Comparison of ENCODE assay signal across 16 mouse cellular contexts in the genomic region with DNA sequence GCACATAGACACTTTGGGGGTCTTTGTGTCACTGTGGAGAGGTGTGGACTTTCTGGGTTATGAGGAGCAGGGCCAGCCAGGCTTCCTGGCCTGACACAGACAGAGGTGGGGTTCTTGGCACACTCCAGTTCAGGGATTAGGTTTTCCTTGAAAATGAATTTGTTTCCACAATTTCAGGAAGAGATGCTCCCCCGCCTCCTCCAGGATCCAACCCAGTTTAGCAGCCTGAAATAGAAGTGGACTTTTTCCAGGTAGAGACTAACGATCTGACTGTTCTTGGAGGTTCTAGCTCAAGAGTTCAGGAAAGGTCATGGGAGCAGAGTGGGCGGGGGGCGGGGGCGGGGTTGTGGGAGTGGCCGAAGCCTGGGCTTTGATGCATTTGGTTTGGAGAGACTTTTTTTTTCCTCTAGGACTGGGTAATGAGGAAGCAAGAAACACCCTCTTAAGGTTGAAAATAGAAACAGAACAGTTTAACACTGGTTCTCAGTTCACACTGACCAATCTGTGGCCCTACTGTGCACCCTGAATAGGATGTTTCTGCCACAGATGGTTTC. TPM values are rescaled to one million over a fixed set of nuclear protein-coding genes. Genes with fewer than 3 reads are reported as not detected.
DNase-seq lines count a peak whose midpoint lies in the region; ATAC-seq and TF ChIP-seq lines count a peak whose summit lies in the region.
"Had no signal": no experiment of that assay in that cellular context is flagged by ENCODE, and none has a peak within 500 bp of the region (broad histone marks: within the 10 kb centered on the region; RNA-seq: fewer than 3 reads in every experiment).

No protein-coding gene starts in this region.

- peak; percentile 61 for DNase-seq in kidney, adult 18-20 months
- peak; percentile 2 for DNase-seq in A20 (ENCODE audit: low read depth, low spot score)
- DNase-seq in MEL (ENCODE audit: low read depth, low spot score): peak; percentile 7
- peak; percentile 57 to 72 for DNase-seq in kidney, adult 8-10 months
- no peak for DNase-seq in spleen, adult 18-20 months
- DNase-seq: cerebellum, postnatal 10 days; forebrain, postnatal 0 days; layer of hippocampus, postnatal 36 days; thymus, postnatal 25 days had no signal

- TF ChIP-seq RAD21 in MEL (IDR thresholded peaks at IDR 0.05; ENCODE audit: low read depth, low read length): no peak

- no peak for TF ChIP-seq EP300 in MEL (IDR thresholded peaks at IDR 0.05; ENCODE audit: low read depth in 1 of 2, low read length in 2 of 2)

- H3K4me3 ChIP-seq in kidney, embryonic 15.5 days (replicated peaks): no peak overlapping the region
- H3K4me3 ChIP-seq in MEL (ENCODE audit: control insufficient read depth in 1 of 2, insufficient read depth in 1 of 2, low read depth in 2 of 2, low read length in 2 of 2): no peak overlapping the region
- H3K4me3 ChIP-seq in forebrain, embryonic 16.5 days (replicated peaks; ENCODE audit: low read length): no peak overlapping the region
- H3K4me3 ChIP-seq: embryonic facial prominence, embryonic 15.5 days; liver, embryonic 15.5 days had no signal

- ATAC-seq in kidney, embryonic 15.5 days (replicated peaks; ENCODE audit: low FRiP score): no peak
- no peak for ATAC-seq in forebrain, embryonic 16.5 days
- ATAC-seq: forebrain, postnatal 0 days; intestine, embryonic 16.5 days had no signal

- no peaks in the 10 kb centered on the region for H3K4me1 ChIP-seq in kidney, embryonic 15.5 days
- no peaks in the 10 kb centered on the region for H3K4me1 ChIP-seq in MEL (ENCODE audit: control insufficient read depth in 1 of 2, insufficient read depth in 2 of 2, low read length in 2 of 2)
- no peaks in the 10 kb centered on the region for H3K4me1 ChIP-seq in forebrain, embryonic 16.5 days (replicated peaks; ENCODE audit: control insufficient read depth, insufficient read depth, low read length)
- H3K4me1 ChIP-seq: embryonic facial prominence, embryonic 15.5 days; liver, embryonic 15.5 days had no signal

- TF ChIP-seq CTCF in MEL (IDR thresholded peaks at IDR 0.05 in 2 of 3, conservative IDR thresholded peaks at IDR 0.05 in 1 of 3; ENCODE audit: control insufficient read depth in 1 of 3, insufficient read depth in 1 of 3, low read depth in 2 of 3, low read length in 3 of 3, poor library complexity in 1 of 3, severe bottlenecking in 1 of 3): no peak

- no peaks in the 10 kb centered on the region for H3K9me3 ChIP-seq in kidney, embryonic 15.5 days (replicated peaks)
- no peaks in the 10 kb centered on the region for H3K9me3 ChIP-seq in MEL (replicated peaks; ENCODE audit: insufficient read depth, low read length)
- H3K9me3 ChIP-seq in forebrain, embryonic 16.5 days (ENCODE audit: control insufficient read depth, low read length): no peaks in the 10 kb centered on the region
- H3K9me3 ChIP-seq: embryonic facial prominence, embryonic 15.5 days; G1E; liver, embryonic 15.5 days had no signal

- no peaks in the 10 kb centered on the region for H3K79me2 ChIP-seq in MEL (ENCODE audit: control insufficient read depth, insufficient read depth, low read length, poor library complexity)

- no peak for TF ChIP-seq POLR2A in MEL (IDR thresholded peaks at IDR 0.05; ENCODE audit: control insufficient read depth in 1 of 2, insufficient read depth in 1 of 2, low read depth in 1 of 2, low read length in 2 of 2, poor library complexity in 1 of 2)

- 28% methylated on average over 6 of the region's 6 CpGs for WGBS in kidney, embryonic 15.5 days
- 60% methylated on average over 6 of the region's 6 CpGs for WGBS in forebrain, embryonic 16.5 days

- no peak overlapping the region for H3K4me2 ChIP-seq in kidney, embryonic 15.5 days
- no peak overlapping the region for H3K4me2 ChIP-seq in forebrain, embryonic 16.5 days (ENCODE audit: low read length)
- H3K4me2 ChIP-seq: embryonic facial prominence, embryonic 15.5 days; liver, embryonic 15.5 days had no signal

- no peak overlapping the region for H3K27ac ChIP-seq in kidney, embryonic 15.5 days
- H3K27ac ChIP-seq in MEL (ENCODE audit: control insufficient read depth, low read depth, low read length): no peak overlapping the region
- no peak overlapping the region for H3K27ac ChIP-seq in forebrain, embryonic 16.5 days (ENCODE audit: low read length)
- H3K27ac ChIP-seq: embryonic facial prominence, embryonic 15.5 days; liver, embryonic 15.5 days had no signal

- no peaks in the 10 kb centered on the region for H3K27me3 ChIP-seq in kidney, embryonic 15.5 days
- H3K27me3 ChIP-seq in MEL (ENCODE audit: control insufficient read depth in 1 of 2, insufficient read depth in 2 of 2, low read length in 2 of 2): peaks cover 0 to 2% of the 10 kb centered on the region in 2 experiments; a peak in 2 of 4 replicates
- H3K27me3 ChIP-seq in forebrain, embryonic 16.5 days (replicated peaks; ENCODE audit: control insufficient read depth, insufficient read depth, low read length): no peaks in the 10 kb centered on the region
- H3K27me3 ChIP-seq: embryonic facial prominence, embryonic 15.5 days; liver, embryonic 15.5 days had no signal

- H3K9ac ChIP-seq in kidney, embryonic 15.5 days: no peak overlapping the region
- H3K9ac ChIP-seq in MEL (ENCODE audit: control insufficient read depth, low read depth, low read length, poor library complexity, severe bottlenecking): no peak overlapping the region
- no peak overlapping the region for H3K9ac ChIP-seq in forebrain, embryonic 16.5 days (replicated peaks; ENCODE audit: low read depth, low read length)
- H3K9ac ChIP-seq: embryonic facial prominence, embryonic 15.5 days; forebrain, postnatal 0 days; liver, embryonic 15.5 days had no signal

- H3K36me3 ChIP-seq in kidney, embryonic 15.5 days: no peaks in the 10 kb centered on the region
- H3K36me3 ChIP-seq in MEL (ENCODE audit: control insufficient read depth in 1 of 2, insufficient read depth in 2 of 2, low read length in 2 of 2): no peaks in the 10 kb centered on the region
- H3K36me3 ChIP-seq in forebrain, embryonic 16.5 days (ENCODE audit: control insufficient read depth, insufficient read depth): no peaks in the 10 kb centered on the region
- H3K36me3 ChIP-seq: embryonic facial prominence, embryonic 15.5 days; G1E; liver, embryonic 15.5 days had no signal

TF ChIP-seq in MEL, 35 proteins besides CTCF, POLR2A, EP300 and RAD21:
- TF ChIP-seq ZNF384 (IDR thresholded peaks at IDR 0.05; ENCODE audit: low read depth, low read length) (0 out of 2 replicates have a peak, but pooled peaks have one; percentile 36), UBTF (IDR thresholded peaks at IDR 0.05; ENCODE audit: borderline replicate concordance, insufficient read depth, low read depth, low read length) (no peak), KAT2A (conservative IDR thresholded peaks at IDR 0.05; ENCODE audit: low read depth, low read length) (no peak), MAX (IDR thresholded peaks at IDR 0.05; ENCODE audit: low read length) (no peak), ZKSCAN1 (IDR thresholded peaks at IDR 0.05; ENCODE audit: low read depth, low read length) (0 out of 2 replicates have a peak, but pooled peaks have one; percentile 27)

RNA-seq across cellular contexts. Expression of a gene that starts 10.4 kb away (rescaled TPM):
- polyA plus RNA-seq in kidney, embryonic 15.5 days (2015; fragmentation: Nextera tagmentation; extraction: Ambion mirVana): 48.1 and 53.8 TPM in 2 replicates
- total RNA-seq in MEL (2012; rRNA removed): not detected in 2 replicates
- under 1 TPM in 1 of 2 experiments, not detected in 1; 0.03 TPM for polyA plus RNA-seq in MEL (2012; ENCODE audit: insufficient read depth in 1 of 2, insufficient read length in 2 of 2, low read depth in 1 of 2, low replicate concordance in 2 of 2, missing spikeins in 1 of 2)
- polyA plus RNA-seq in forebrain, embryonic 16.5 days (2015; fragmentation: Nextera tagmentation; extraction: Ambion mirVana): 12.7 and 14.1 TPM in 2 replicates

RNA-seq across cellular contexts. Expression of a gene that starts 26.6 kb away (rescaled TPM):
- 21.4 and 21.7 TPM in 2 replicates for polyA plus RNA-seq in kidney, embryonic 15.5 days (2015; fragmentation: Nextera tagmentation; extraction: Ambion mirVana)
- not detected in 2 replicates for total RNA-seq in MEL (2012; rRNA removed)
- not detected for polyA plus RNA-seq in MEL (2012; ENCODE audit: insufficient read depth in 1 of 2, insufficient read length in 2 of 2, low read depth in 1 of 2, low replicate concordance in 2 of 2, missing spikeins in 1 of 2)
- polyA plus RNA-seq in forebrain, embryonic 16.5 days (2015; fragmentation: Nextera tagmentation; extraction: Ambion mirVana): 0.26 TPM in 1 of 2 replicates, not detected in the other
- total RNA-seq: forebrain, postnatal 0 days; G1E; heart, postnatal 14 days; layer of hippocampus, postnatal 36 days had no signal
- polyA plus RNA-seq: forebrain, postnatal 0 days; G1E had no signal

RNA-seq across cellular contexts. Expression of a gene that starts 42.9 kb away (rescaled TPM):
- 0.32 and 0.40 TPM in 2 replicates for polyA plus RNA-seq in kidney, embryonic 15.5 days (2015; fragmentation: Nextera tagmentation; extraction: Ambion mirVana)
- 0.04 TPM in 1 of 2 replicates, not detected in the other for total RNA-seq in MEL (2012; rRNA removed)
- polyA plus RNA-seq in MEL (2012; ENCODE audit: insufficient read depth in 1 of 2, insufficient read length in 2 of 2, low read depth in 1 of 2, low replicate concordance in 2 of 2, missing spikeins in 1 of 2): under 1 TPM in 1 of 2 experiments, not detected in 1; 0.04 TPM
- 0.22 TPM in 1 of 2 replicates, not detected in the other for polyA plus RNA-seq in forebrain, embryonic 16.5 days (2015; fragmentation: Nextera tagmentation; extraction: Ambion mirVana)
- total RNA-seq: forebrain, postnatal 0 days; layer of hippocampus, postnatal 36 days had no signal
- polyA plus RNA-seq: forebrain, postnatal 0 days had no signal

RNA-seq across cellular contexts. Expression of a gene that starts 43.6 kb away (rescaled TPM):
- polyA plus RNA-seq in kidney, embryonic 15.5 days (2015; fragmentation: Nextera tagmentation; extraction: Ambion mirVana): 5.6 and 6.7 TPM in 2 replicates
- total RNA-seq in MEL (2012; rRNA removed): 1.5 and 1.8 TPM in 2 replicates
- polyA plus RNA-seq in MEL (2012; ENCODE audit: insufficient read depth in 1 of 2, insufficient read length in 2 of 2, low read depth in 1 of 2, low replicate concordance in 2 of 2, missing spikeins in 1 of 2): 1 to 10 TPM in 1 of 2 experiments, not detected in 1; 3.2 TPM
- polyA plus RNA-seq in forebrain, embryonic 16.5 days (2015; fragmentation: Nextera tagmentation; extraction: Ambion mirVana): 0.21 TPM in 1 of 2 replicates, not detected in the other
- total RNA-seq: forebrain, postnatal 0 days had no signal
- polyA plus RNA-seq: G1E had no signal

Comparison
In these comparisons a context has a peak if more than half of its experiments do, and no peak if none do; other contexts are left out.
1. DNase-seq: peak in kidney, adult 18-20 months (single experiment), A20 (single experiment), MEL (single experiment) and kidney, adult 8-10 months (2 of 2); none in spleen, adult 18-20 months (0 of 2).
2. RNA of a gene that starts 10.4 kb away (polyA plus RNA-seq): 48.1 to 53.8 TPM in kidney, embryonic 15.5 days and 12.7 to 14.1 TPM in forebrain, embryonic 16.5 days; 0.03 TPM in MEL; every median in the first group is over 10 times any median in the second.
3. RNA of a gene that starts 26.6 kb away (polyA plus RNA-seq): 21.4 to 21.7 TPM in kidney, embryonic 15.5 days; not detected in MEL and 0.26 TPM in forebrain, embryonic 16.5 days; every median in the first group is over 10 times any median in the second.